30 mouse cellular contexts compared by ENCODE assay signal in the genomic region with DNA sequence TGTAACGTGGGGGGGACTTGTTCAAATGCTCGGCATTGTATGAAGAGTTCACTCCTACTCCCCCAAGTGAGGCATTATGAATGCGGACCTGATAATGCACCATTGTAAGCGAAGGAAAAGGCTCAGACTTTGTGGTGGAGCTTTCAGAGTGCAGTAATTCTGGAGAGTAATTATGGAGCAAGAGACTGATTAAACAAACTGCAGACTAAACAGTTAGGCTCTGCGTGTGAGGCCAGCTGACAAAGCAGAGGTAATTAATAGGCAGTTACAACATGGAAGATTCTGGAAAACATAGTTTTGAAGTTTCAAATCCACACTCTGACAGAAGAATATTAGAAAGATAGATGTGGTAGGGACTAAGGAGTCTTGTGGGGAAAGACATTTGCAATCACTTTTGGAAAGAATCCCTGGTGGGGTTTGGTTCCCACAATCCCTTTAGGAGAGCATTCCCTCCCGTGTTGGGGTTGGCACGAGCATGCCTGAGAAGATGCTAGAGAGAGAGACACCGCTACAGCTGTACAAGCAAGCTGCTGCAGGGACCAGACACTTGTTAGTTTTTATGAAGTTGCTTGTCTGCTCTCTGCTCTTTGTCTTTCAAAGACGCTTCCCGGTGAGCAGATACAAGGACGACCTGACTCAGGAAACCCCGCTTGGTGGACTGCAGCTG. TPM values are rescaled to one million over a fixed set of nuclear protein-coding genes. Genes with fewer than 3 reads are reported as not detected.
DNase-seq lines count a peak whose midpoint lies in the region; ATAC-seq and TF ChIP-seq lines count a peak whose summit lies in the region.
"Had no signal": no experiment of that assay in that cellular context is flagged by ENCODE, and none has a peak within 500 bp of the region (broad histone marks: within the 10 kb centered on the region; RNA-seq: fewer than 3 reads in every experiment).

No protein-coding gene starts in this region.

- no peaks in the 10 kb centered on the region for H3K4me1 ChIP-seq in hindbrain, postnatal 0 days (ENCODE audit: insufficient read depth, low read length)
- no peaks in the 10 kb centered on the region for H3K4me1 ChIP-seq in hindbrain, embryonic 11.5 days (replicated peaks; ENCODE audit: control insufficient read depth, insufficient read depth, low read length)
- H3K4me1 ChIP-seq in lung, postnatal 0 days (ENCODE audit: insufficient read depth, low read depth, low read length): no peaks in the 10 kb centered on the region
- peaks cover 2% of the 10 kb centered on the region; the same call in 1 of the 2 replicates for H3K4me1 ChIP-seq in intestine, embryonic 16.5 days (ENCODE audit: control insufficient read depth, insufficient read depth, low read length)
- H3K4me1 ChIP-seq: midbrain, embryonic 12.5 days; neural tube, embryonic 12.5 days had no signal

- ATAC-seq in hindbrain, postnatal 0 days: no peak
- ATAC-seq in hindbrain, embryonic 11.5 days (ENCODE audit: low FRiP score): no peak
- no peak for ATAC-seq in lung, postnatal 0 days
- ATAC-seq in intestine, embryonic 16.5 days: peak; percentile 42; the same call in 1 of the 2 replicates
- ATAC-seq: CD4-positive, CD25-positive, alpha-beta regulatory T cell, adult 4 months; forebrain, embryonic 14.5 days; liver, postnatal 0 days had no signal

- no peak for TF ChIP-seq EP300 in lung, postnatal 0 days (IDR thresholded peaks at IDR 0.05)

- peak; percentile 4 for DNase-seq in hindbrain, postnatal 0 days (ENCODE audit: low spot score)
- DNase-seq in hindbrain, embryonic 11.5 days (ENCODE audit: low spot score): no peak
- peak; percentile 29 for DNase-seq in lung, postnatal 0 days (ENCODE audit: low spot score)
- no peak for DNase-seq in lung, postnatal 14 days
- no peak for DNase-seq in layer of hippocampus, adult 11-12 months (ENCODE audit: low spot score)
- DNase-seq in c-Kit-positive CD71-positive TER-119-positive erythroid progenitor cells, embryonic 14.5 days (ENCODE audit: low spot score): no peak
- DNase-seq: adrenal gland, postnatal 25 days; cerebellum, adult 2 months; cerebellum, postnatal 14 days; gastrocnemius, adult 2 months; gastrocnemius, postnatal 36 days; heart, adult 18-20 months; heart, postnatal 36 days; kidney, adult 9 months; kidney, postnatal 10 days; layer of hippocampus, adult 9-11 months; liver, postnatal 0 days; right cerebral cortex, adult 18-20 months; right cerebral cortex, postnatal 4 days; thymus, postnatal 14 days had no signal

- no peak overlapping the region for H3K27ac ChIP-seq in hindbrain, postnatal 0 days
- H3K27ac ChIP-seq in hindbrain, embryonic 11.5 days (ENCODE audit: low read depth, low read length): no peak overlapping the region
- H3K27ac ChIP-seq in lung, postnatal 0 days (ENCODE audit: low read length): no peak overlapping the region
- H3K27ac ChIP-seq in intestine, embryonic 16.5 days (ENCODE audit: low read length): no peak overlapping the region; the same call in 1 of the 2 replicates
- H3K27ac ChIP-seq: gastrocnemius, adult 2 months; hindbrain, embryonic 14.5 days; limb, embryonic 13.5 days; midbrain, embryonic 12.5 days; neural tube, embryonic 12.5 days had no signal

- H3K9ac ChIP-seq in hindbrain, postnatal 0 days (replicated peaks; ENCODE audit: low read length): no peak overlapping the region
- no peak overlapping the region for H3K9ac ChIP-seq in hindbrain, embryonic 11.5 days (ENCODE audit: low read depth, low read length)
- H3K9ac ChIP-seq in lung, postnatal 0 days (replicated peaks; ENCODE audit: low read depth): no peak overlapping the region
- H3K9ac ChIP-seq in intestine, embryonic 16.5 days (ENCODE audit: low read depth, low read length): no peak overlapping the region
- H3K9ac ChIP-seq: hindbrain, embryonic 14.5 days; limb, embryonic 13.5 days; liver, postnatal 0 days; midbrain, embryonic 12.5 days; neural tube, embryonic 12.5 days had no signal

- H3K27me3 ChIP-seq in hindbrain, postnatal 0 days (ENCODE audit: insufficient read depth, low read length): no peaks in the 10 kb centered on the region
- no peaks in the 10 kb centered on the region for H3K27me3 ChIP-seq in hindbrain, embryonic 11.5 days (ENCODE audit: control insufficient read depth, insufficient read depth, low read length)
- no peaks in the 10 kb centered on the region for H3K27me3 ChIP-seq in lung, postnatal 0 days (replicated peaks; ENCODE audit: insufficient read depth, low read length)
- no peaks in the 10 kb centered on the region for H3K27me3 ChIP-seq in intestine, embryonic 16.5 days (replicated peaks; ENCODE audit: control insufficient read depth, insufficient read depth, low read length)
- H3K27me3 ChIP-seq: limb, embryonic 13.5 days; midbrain, embryonic 12.5 days; neural tube, embryonic 12.5 days had no signal

- no peak for TF ChIP-seq CTCF in hindbrain, postnatal 0 days (IDR thresholded peaks at IDR 0.05; ENCODE audit: low read depth)
- no peak for TF ChIP-seq CTCF in lung, postnatal 0 days (IDR thresholded peaks at IDR 0.05)

- H3K4me3 ChIP-seq in hindbrain, postnatal 0 days (ENCODE audit: low read length): no peak overlapping the region
- H3K4me3 ChIP-seq in hindbrain, embryonic 11.5 days (ENCODE audit: low read depth, low read length): no peak overlapping the region
- H3K4me3 ChIP-seq in lung, postnatal 0 days (ENCODE audit: low read depth, low read length): no peak overlapping the region
- no peak overlapping the region for H3K4me3 ChIP-seq in intestine, embryonic 16.5 days (ENCODE audit: low read length)
- H3K4me3 ChIP-seq: gastrocnemius, adult 2 months; limb, embryonic 13.5 days; midbrain, embryonic 12.5 days; myocyte; neural tube, embryonic 12.5 days had no signal

- H3K4me2 ChIP-seq in hindbrain, postnatal 0 days (ENCODE audit: low read depth, low read length): no peak overlapping the region
- H3K4me2 ChIP-seq in hindbrain, embryonic 11.5 days (replicated peaks; ENCODE audit: low read depth, low read length): no peak overlapping the region
- H3K4me2 ChIP-seq in lung, postnatal 0 days (replicated peaks; ENCODE audit: low read depth, low read length): no peak overlapping the region
- H3K4me2 ChIP-seq in intestine, embryonic 16.5 days (ENCODE audit: low read depth, low read length): no peak overlapping the region
- H3K4me2 ChIP-seq: heart, embryonic 11.5 days; hindbrain, embryonic 14.5 days; limb, embryonic 13.5 days; liver, embryonic 11.5 days; midbrain, embryonic 12.5 days; neural tube, embryonic 12.5 days had no signal

- H3K9me3 ChIP-seq in hindbrain, postnatal 0 days (ENCODE audit: low read length): no peaks in the 10 kb centered on the region
- no peaks in the 10 kb centered on the region for H3K9me3 ChIP-seq in hindbrain, embryonic 11.5 days (ENCODE audit: control insufficient read depth, low read length)
- H3K9me3 ChIP-seq in lung, postnatal 0 days (ENCODE audit: low read length): no peaks in the 10 kb centered on the region
- no peaks in the 10 kb centered on the region for H3K9me3 ChIP-seq in intestine, embryonic 16.5 days (ENCODE audit: control insufficient read depth, low read length)
- H3K9me3 ChIP-seq: limb, embryonic 13.5 days; midbrain, embryonic 12.5 days; neural tube, embryonic 12.5 days had no signal

- WGBS in hindbrain, postnatal 0 days: 60% methylated on average over 12 of the region's 12 CpGs
- WGBS in hindbrain, embryonic 11.5 days: 66% methylated on average over 12 of the region's 12 CpGs
- WGBS in lung, postnatal 0 days: 36% methylated on average over 12 of the region's 12 CpGs
- WGBS in intestine, embryonic 16.5 days: 41% methylated on average over 12 of the region's 12 CpGs

- no peaks in the 10 kb centered on the region for H3K36me3 ChIP-seq in hindbrain, postnatal 0 days (ENCODE audit: insufficient read depth, low read length)
- no peaks in the 10 kb centered on the region for H3K36me3 ChIP-seq in hindbrain, embryonic 11.5 days (ENCODE audit: control insufficient read depth, insufficient read depth, low read length)
- H3K36me3 ChIP-seq in lung, postnatal 0 days (ENCODE audit: insufficient read depth, low read length): no peaks in the 10 kb centered on the region
- H3K36me3 ChIP-seq in intestine, embryonic 16.5 days (ENCODE audit: control insufficient read depth, insufficient read depth, low read length): no peaks in the 10 kb centered on the region
- H3K36me3 ChIP-seq: limb, embryonic 13.5 days; midbrain, embryonic 12.5 days; neural tube, embryonic 12.5 days had no signal

RNA-seq across cellular contexts. Expression of a gene that starts 37.7 kb away (rescaled TPM):
- total RNA-seq in hindbrain, postnatal 0 days (2014; rRNA removed): 18.1 and 22.3 TPM in 2 replicates
- 34.9 and 35.9 TPM in 2 replicates for polyA plus RNA-seq in hindbrain, postnatal 0 days (2015; fragmentation: Nextera tagmentation; extraction: Ambion mirVana)
- polyA plus RNA-seq in hindbrain, embryonic 11.5 days (2014; fragmentation: Nextera tagmentation; extraction: Ambion mirVana): 28.8 and 34.1 TPM in 2 replicates
- 71.2 and 81.3 TPM in 2 replicates for polyA plus RNA-seq in lung, postnatal 0 days (2015; fragmentation: Nextera tagmentation; extraction: Ambion mirVana)
- 34.3 and 41.7 TPM in 2 replicates for polyA plus RNA-seq in intestine, embryonic 16.5 days (2015; fragmentation: Nextera tagmentation; extraction: Ambion mirVana)

Comparison
In these comparisons a context has a peak if more than half of its experiments do, and no peak if none do; other contexts are left out.
1. DNase-seq: peak in hindbrain, postnatal 0 days (single experiment) and lung, postnatal 0 days (single experiment); none in hindbrain, embryonic 11.5 days (single experiment), lung, postnatal 14 days (single experiment), layer of hippocampus, adult 11-12 months (single experiment) and c-Kit-positive CD71-positive TER-119-positive erythroid progenitor cells, embryonic 14.5 days (single experiment).